Mouse (Mus musculus) v-Abl transformed pro-B cells (cell line): ENCODE results near the gene Krtap5-2.
"Not testable (repeated sequence)": the region's sequence is repeated elsewhere in the genome, so short reads cannot be mapped to it uniquely, and the experiment has no call there.

Experiments used
- in situ Hi-C, 2 experiments: fragments of 400-800 bp; cut with MboI; formaldehyde crosslinking; loops; one replicate each; pipeline ENCODE4 v1.15.1; 2025; ENCODE audit not compliant: unreplicated experiment in 2 of 2

Gene Krtap5-2

DNA sequence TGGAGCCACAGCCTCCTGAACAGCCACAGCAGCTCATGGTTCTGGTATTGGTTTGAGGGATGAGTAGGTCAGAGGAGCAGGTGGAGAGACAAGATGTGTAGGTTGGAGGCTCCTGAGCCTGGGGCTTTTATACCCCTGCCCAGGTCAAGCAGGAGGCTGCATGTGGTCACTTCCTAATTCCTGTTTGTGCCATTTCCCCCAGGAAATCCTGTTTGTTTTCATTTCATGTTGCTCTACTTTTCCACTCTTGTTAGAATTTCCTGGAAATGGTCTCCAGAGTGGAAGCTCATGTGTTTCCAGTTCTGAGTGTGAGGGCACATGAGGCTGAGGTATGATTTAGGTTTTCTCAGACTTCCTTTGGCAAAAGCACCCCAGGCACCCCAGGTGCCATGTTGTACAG is at the start of gene Krtap5-2:
TSS of gene Krtap5-2 (minus strand) at position 101 of the 400 bp plus-strand sequence.
- in situ Hi-C loops = not testable (repeated sequence)

- in situ Hi-C loops = no loop called here
Observed at GRCm38 (mm10) chr7:142224518-142224917, 48.7 kb upstream of the Krtap5-2 start.

DNA sequence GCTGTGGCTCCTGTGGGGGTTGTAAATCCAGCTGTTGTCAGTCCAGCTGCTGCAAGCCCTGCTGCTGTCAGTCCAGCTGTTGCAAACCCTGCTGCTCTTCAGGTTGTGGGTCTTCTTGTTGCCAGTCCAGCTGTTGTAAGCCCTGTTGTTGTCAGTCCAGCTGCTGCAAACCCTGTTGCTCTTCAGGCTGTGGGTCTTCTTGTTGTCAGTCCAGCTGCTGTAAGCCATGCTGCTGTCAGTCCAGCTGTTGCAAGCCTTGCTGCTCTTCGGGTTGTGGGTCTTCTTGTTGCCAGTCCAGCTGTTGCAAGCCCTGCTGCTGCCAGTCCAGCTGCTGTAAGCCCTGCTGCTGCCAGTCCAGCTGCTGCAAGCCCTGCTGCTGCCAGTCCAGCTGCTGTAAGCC is 36.3 kb upstream of the Krtap5-2 start:
- in situ Hi-C loops = not testable (repeated sequence)

- in situ Hi-C loops = no loop called here
Observed at GRCm38 (mm10) chr7:142211559-142211958, 35.8 kb upstream of the Krtap5-2 start, which contains the start of gene Gm7579. TSS of gene Gm7579 (plus strand) at chr7:142211859.

DNA sequence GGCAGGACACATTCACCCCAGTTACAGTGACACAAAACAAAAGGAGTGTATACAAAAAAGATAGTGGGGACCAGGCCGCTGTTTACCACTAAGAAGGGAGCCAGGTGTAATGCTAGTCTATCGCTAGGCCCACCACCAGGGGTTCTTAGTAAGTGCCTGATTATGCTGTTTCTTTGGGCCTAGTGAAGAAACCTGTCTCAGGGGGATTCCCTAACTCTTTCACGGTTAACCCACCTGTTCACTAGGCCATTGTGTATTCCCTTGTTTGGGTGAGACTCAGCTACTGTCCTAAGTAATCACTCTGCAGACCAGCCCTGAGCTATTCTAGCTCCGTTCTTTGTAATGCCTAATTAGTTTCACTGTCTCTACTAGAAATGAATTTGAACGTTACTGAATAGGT is 31.1 kb upstream of the Krtap5-2 start:
- in situ Hi-C loops = not testable (repeated sequence)

DNA sequence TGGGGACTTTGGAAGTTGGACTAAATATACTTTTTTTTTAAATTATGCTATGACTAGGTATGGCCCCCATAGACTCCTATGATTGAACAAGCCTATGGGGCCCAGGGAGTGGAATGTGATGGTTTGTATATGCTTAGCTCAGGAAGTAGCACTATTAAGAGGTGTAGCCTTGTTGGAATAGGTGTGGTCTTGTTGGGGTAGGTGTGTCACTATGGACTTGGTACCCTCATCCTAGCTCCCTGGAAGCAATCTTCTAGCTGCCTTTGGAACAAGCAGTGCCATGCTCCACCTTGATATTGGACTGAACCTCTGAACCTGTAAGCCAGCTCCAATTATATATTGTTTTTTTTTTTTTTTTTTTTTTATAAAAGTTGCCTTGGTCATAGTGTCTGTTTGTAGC is 29.7 kb upstream of the Krtap5-2 start:
- in situ Hi-C loops = no loop called here

DNA sequence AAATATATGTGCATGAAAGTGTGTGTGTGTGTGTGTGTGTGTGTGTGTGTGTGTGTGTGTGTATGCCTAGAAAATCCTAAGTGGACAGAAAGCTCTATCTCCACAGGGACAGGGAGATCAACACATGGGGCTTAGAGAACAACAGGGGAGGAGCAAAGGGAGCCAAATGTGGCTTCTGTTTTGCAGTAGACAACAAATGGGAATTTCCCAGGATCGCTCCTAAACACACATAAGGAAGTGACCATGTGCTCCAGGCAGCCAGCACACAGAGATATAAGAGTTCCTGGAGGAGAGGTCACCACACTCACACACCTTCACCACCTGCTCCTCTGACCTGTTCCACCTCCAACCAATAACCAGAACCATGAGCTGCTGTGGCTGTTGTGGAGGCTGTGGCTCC is 25.3 kb upstream of the Krtap5-2 start, which contains the start of gene Krtap5-3:
TSS of gene Krtap5-3 (plus strand) at position 301 of the 400 bp plus-strand sequence.
- in situ Hi-C loops = no loop called here

- in situ Hi-C loops = no loop called here
Observed at GRCm38 (mm10) chr7:142198748-142199147, 22.9 kb upstream of the Krtap5-2 start.

DNA sequence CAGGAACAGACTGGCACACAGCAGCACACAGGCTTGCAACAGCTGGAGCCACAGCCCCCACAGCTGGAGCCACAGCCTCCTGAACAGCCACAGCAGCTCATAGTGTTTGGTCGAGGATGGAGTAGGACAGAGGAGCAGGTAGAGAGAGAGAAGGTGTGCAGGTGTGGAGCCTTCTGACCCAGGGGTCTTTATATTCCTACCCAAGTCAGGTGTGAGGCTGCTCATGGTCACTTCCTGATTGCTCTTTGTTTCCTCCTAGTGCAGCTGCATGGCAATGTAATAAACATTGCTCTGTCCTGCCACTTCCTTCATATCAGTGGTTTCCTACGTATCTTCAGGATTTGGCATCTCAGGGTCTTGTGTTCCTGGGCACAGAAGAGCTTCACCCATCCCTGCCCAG is 14.5 kb upstream of the Krtap5-2 start, which contains the start of gene Gm10153:
TSS of gene Gm10153 (minus strand) at position 101 of the 400 bp plus-strand sequence.
- in situ Hi-C loops = no loop called here

DNA sequence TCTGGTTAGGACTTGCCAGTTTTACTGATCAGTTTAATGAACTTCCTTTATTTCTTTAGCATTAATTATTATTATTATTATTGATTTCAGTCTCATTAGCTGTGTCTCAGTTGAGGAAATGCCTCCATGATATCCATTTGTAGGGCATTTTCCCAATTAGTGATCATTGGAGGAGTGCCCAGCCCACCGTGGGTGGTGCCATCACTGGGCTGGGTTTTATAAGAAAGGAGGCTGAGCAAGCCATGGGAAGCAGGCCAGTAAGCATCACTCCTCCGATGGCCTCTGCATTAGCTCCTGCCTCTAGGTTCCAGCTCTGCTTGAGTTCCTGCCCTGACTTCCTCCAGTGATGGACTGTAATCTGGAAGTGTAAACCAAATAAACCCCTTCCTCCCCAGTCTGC is 12.4 kb upstream of the Krtap5-2 start:
- in situ Hi-C loops = no loop called here

GRCm38 (mm10) chr7:142181021-142181420 is 5.2 kb upstream of the Krtap5-2 start:
- in situ Hi-C loops = no loop called here

- in situ Hi-C loops = no loop called here
Observed at GRCm38 (mm10) chr7:142178685-142179084, 2.9 kb upstream of the Krtap5-2 start.

DNA sequence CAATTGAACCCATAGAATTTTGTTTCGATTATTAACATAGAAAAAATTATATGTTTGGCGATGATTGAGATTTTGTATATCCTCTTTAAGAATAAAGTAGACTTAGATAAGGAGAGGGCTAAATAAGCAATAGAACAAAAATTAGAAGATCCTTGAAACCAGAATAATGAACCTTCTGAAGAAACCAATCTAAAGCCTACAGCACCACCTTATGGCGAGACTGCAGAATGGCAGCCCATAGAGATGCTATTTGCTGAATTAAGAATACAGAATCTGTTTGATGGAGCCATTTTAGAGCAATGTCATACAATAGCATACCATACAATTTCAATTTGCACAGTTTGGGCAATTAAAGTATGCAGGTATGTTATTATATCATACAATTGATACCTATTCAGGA is 6.0 kb downstream of the Krtap5-2 start:
- in situ Hi-C loops = no loop called here

DNA sequence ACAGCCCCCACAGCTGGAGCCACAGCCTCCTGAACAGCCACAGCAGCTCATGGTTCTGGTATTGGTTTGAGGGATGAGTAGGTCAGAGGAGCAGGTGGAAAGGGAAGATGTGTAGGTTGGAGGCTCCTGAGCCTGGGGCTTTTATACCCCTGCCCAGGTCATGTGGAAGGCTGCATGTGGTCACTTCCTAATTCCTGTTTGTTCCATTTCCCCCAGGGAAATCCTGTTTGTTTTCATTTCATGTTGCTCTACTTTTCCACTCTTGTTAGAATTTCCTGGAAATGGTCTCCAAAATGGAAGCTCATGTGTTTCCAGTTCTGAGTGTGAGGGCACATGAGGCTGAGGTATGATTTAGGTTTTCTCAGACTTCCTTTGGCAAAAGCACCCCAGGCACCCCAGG is 10.2 kb downstream of the Krtap5-2 start, which contains the start of gene Gm4553:
TSS of gene Gm4553 (minus strand) at position 101 of the 400 bp plus-strand sequence.
- in situ Hi-C loops = not testable (repeated sequence)

DNA sequence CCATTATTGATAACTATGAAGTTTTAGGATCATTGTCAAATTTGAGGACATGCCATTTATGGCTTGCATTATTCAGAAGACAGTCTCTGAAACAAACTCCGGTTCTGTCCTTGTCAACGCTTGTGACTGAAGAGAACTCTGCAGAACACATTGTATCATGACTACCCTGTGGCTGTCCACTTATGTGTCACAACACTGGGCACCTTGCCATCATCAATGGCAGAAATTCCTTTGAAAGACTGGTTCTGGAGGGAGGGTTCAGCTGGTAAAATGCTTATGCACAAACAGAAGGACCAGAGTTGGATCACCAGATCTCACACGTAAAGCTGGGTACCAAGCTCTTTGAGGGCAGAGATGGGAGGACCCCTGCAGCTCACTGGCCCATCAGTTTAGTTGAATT is 16.4 kb downstream of the Krtap5-2 start:
- in situ Hi-C loops = no loop called here

GRCm38 (mm10) chr7:142157013-142157412 is 18.8 kb downstream of the Krtap5-2 start, which contains the start of gene Gm29735:
TSS of gene Gm29735 (minus strand) at chr7:142157113.
- in situ Hi-C loops = not testable (repeated sequence)

DNA sequence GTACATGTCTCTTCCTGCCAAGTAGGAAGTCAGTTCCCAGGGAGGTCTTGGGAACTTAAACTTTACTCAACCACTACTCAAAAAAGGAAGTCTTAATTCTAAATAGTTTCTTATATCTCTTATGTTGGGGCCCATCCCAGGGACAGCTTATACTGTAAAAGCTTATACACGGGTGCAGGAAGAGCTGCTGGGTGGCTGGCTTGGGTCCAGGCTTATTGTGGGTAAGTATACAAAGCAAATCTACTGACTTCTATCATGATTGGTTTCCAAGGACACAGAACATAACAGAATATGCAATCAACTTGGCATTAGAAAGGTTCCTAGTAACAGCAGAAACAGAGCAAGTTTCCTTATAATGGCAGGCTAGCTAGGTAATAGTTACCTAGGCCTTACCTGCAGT is 20.5 kb downstream of the Krtap5-2 start:
- in situ Hi-C loops = no loop called here

DNA sequence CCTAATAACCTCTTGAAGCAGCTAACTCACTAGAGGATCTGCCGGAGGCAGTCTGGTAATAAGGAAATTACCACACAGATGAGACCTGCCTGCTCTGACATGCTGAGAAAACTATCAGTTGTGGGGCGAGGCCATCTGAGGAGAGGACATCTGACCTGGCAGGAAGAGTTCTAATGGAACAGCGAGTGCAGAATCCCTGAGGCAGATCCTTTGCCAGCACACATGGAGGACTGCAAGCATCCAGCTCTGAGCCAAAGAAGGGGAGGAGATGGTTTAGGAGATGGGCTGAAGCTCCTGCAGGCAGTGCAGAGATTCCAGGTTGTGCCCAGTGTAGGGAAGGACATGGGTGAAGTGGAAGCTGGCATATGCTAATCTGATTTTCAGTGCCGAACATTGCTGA is 23.6 kb downstream of the Krtap5-2 start:
- in situ Hi-C loops = no loop called here

DNA sequence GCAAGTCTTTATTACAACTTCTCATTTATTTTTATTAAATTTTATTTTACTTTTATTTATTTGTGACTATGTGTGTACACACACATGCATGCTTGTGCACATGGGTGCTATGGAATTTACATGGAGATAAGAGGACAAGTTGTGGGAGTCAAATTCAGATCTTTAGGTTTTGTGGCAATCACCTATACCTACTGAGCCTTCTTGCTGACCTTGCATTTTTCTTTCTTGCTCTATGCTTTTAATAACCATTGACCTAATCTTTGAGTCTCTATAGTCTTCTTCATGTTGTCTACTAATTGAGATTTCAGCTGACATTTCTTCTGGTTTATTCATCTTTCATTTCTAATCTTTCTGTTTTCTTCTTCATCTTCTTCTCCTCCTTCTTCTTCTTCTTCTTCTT is 27.2 kb downstream of the Krtap5-2 start:
- in situ Hi-C loops = loop anchor here in 1 of 2 experiments (10.0 kb wide), 1 partner anchor 136 kb away; no protein-coding TSS in a partner anchor

DNA sequence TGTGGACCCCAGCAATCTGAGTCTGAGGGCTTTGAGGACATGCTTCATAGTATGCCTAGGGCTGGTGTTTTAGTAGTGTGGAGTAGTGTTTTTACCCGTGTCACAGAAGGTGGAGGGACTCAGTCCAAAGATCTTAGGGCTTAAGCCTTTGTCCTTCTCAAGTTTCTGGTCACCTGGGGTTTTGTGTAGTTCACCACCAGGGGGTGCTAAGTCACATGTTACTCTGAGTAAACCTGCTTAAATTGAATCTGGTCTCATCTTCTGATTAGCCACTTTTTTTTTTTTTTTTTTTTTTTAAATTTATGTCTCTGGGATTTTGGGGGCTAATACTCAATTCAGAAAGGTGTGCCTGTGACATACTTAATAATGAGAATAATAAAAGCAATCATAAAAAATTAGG is 29.8 kb downstream of the Krtap5-2 start:
- in situ Hi-C loops = loop anchor here in 1 of 2 experiments (10.0 kb wide), 1 partner anchor 139 kb away; no protein-coding TSS in a partner anchor

GRCm38 (mm10) chr7:142145413-142145940 is 30.3 kb downstream of the Krtap5-2 start:
- in situ Hi-C loops = loop anchor here in 1 of 2 experiments (10.0 kb wide), 1 partner anchor 139 kb away; no protein-coding TSS in a partner anchor

GRCm38 (mm10) chr7:142144507-142144906 is 31.3 kb downstream of the Krtap5-2 start, which contains the start of gene Gm45337:
TSS of gene Gm45337 (minus strand) at chr7:142144607.
- in situ Hi-C loops = loop anchor here in 1 of 2 experiments (10.0 kb wide), 1 partner anchor 140 kb away; no protein-coding TSS in a partner anchor
